Mouse (Mus musculus) lung, postnatal 0 days (tissue): ENCODE data around the gene Wdfy2. TPM values are rescaled to one million over a fixed set of nuclear protein-coding genes. Genes with fewer than 3 reads are reported as not detected.

Source experiments
- ATAC-seq: fragments of 200-750 bp; cut with Nextera tagmentation; 2 replicates; pipeline ENCODE4 v1.8.0; 2017; ENCODE audit warnings: moderate library complexity
- DNase-seq: peaks from one replicate; pipeline ENCODE4 v3.0.0-alpha.2; 2016; ENCODE audit warnings: low spot score
- H3K27ac ChIP-seq: fragments of 300-500 bp; sonication (generic); 2 replicates; pipeline ENCODE4 v1.5.1; 2014; ENCODE audit warnings: antibody characterized with exemption, mild to moderate bottlenecking, low read length, mixed read lengths
- H3K27me3 ChIP-seq: fragments of 300-500 bp; sonication (generic); replicated peaks from 2 replicates; pipeline ENCODE4 v1.6.1; 2014; ENCODE audit warnings: low read length, mixed read lengths; ENCODE audit not compliant: insufficient read depth
- H3K36me3 ChIP-seq: fragments of 300-500 bp; sonication (generic); 2 replicates; pipeline ENCODE4 v1.6.1; 2014; ENCODE audit warnings: low read length, mixed read lengths; ENCODE audit not compliant: insufficient read depth
- H3K4me1 ChIP-seq: fragments of 300-500 bp; sonication (generic); 2 replicates; pipeline ENCODE4 v1.6.1; 2014; ENCODE audit warnings: antibody characterized with exemption, low read depth, low read length, mixed read lengths; ENCODE audit not compliant: insufficient read depth
- H3K4me2 ChIP-seq: fragments of 300-500 bp; sonication (generic); replicated peaks from 2 replicates; pipeline ENCODE4 v1.6.1; 2014; ENCODE audit warnings: low read depth, mild to moderate bottlenecking, low read length, moderate library complexity, mixed read lengths
- H3K4me3 ChIP-seq: fragments of 300-500 bp; sonication (generic); 2 replicates; pipeline ENCODE4 v1.5.1; 2014; ENCODE audit warnings: low read depth, low read length
- H3K9ac ChIP-seq: fragments of 300-500 bp; sonication (generic); replicated peaks from 2 replicates; pipeline ENCODE4 v1.6.1; 2014; ENCODE audit warnings: low read depth, mild to moderate bottlenecking
- H3K9me3 ChIP-seq: fragments of 300-500 bp; sonication (generic); 2 replicates; pipeline ENCODE4 v1.6.1; 2016; ENCODE audit warnings: low read length, mixed read lengths
- CTCF ChIP-seq: IDR thresholded peaks from 2 replicates; pipeline ENCODE4 v1.5.1; 2016; ENCODE audit warnings: antibody characterized with exemption, mild to moderate bottlenecking
- EP300 ChIP-seq: IDR thresholded peaks from 2 replicates; pipeline ENCODE4 v1.6.1; 2016; ENCODE audit warnings: antibody characterized with exemption, mild to moderate bottlenecking, control low read depth
- WGBS: fragments of 180-500 bp; shearing (Covaris S2); extraction: QIAGEN DNeasy Blood & Tissue Kit; methylation state at CpG from one replicate; pipeline ENCODE4 v1.1.7; 2014; 5-methylcytosine and 5-hydroxymethylcytosine counted together
- polyA plus RNA-seq: library from polyadenylated mRNA; unstranded; fragments of >200 nt; fragmentation: Nextera tagmentation; extraction: Ambion mirVana; gene quantifications from 2 replicates; pipeline ENCODE4 v1.2.1, GENCODE M21; 2015

Wdfy2 gene
- polyA plus RNA-seq, 1 experiment from 2014 or later: 3.5 TPM

DNA sequence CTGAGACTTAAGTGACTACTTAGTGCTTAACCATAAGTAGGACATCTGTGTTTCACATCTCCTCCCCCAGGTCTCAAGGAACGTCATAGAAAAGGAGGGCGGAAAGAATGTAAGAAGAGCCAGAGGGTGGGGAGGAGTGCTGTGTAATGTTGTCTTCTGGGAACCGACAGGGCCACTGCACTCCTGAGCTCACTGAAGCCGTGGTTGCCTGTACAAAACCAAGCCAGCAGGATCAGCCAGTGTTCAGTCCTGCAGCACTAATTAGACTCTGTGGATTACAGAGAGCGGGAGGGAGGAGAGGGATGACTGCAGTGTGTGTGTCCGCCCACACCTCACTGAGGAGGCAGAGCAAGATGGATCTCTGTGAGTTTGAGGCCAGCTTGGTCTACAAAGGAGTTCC is 13.5 kb downstream of the Wdfy2 start:
- WGBS: 62% methylated on average over 6 of the region's 6 CpGs
- no peak overlapping the region for H3K4me3 ChIP-seq

DNA sequence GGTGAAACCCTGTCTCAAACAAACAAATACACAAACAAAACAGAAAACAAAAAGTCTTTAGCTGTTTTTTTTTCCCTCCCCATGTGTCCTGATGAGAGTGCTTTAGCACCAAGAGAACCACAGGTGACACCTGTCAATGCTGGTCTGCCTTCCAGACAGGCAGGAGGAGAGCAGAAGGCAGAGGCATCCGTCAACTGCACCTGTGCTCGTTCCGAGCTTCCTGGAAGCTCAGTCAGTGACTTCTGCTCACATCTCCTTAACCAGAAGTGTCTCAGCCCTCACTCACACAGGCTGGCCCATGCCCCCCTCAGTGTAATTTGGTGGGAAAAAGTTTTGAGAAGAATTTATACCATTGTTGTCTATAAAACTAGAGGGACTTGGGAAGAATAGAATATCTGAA is 15.4 kb downstream of the Wdfy2 start:
- H3K9ac ChIP-seq: no peak overlapping the region
- WGBS: 58% methylated on average over 3 of the region's 3 CpGs
- H3K4me1 ChIP-seq: 0 out of 2 replicates have a peak, but pooled peaks cover 3% of the 10 kb centered on the region
- DNase-seq (no peak), ATAC-seq (no peak)
- H3K4me3 ChIP-seq: no peak overlapping the region
- H3K4me2 ChIP-seq: no peak overlapping the region
- H3K36me3 ChIP-seq: no peaks in the 10 kb centered on the region
- no peak overlapping the region for H3K27ac ChIP-seq
- no peaks in the 10 kb centered on the region for H3K9me3 ChIP-seq
- TF ChIP-seq EP300 (no peak), CTCF (no peak)
- no peaks in the 10 kb centered on the region for H3K27me3 ChIP-seq

More for the DNA sequence above, 13.5 kb downstream of the Wdfy2 start:
- no peaks in the 10 kb centered on the region for H3K9me3 ChIP-seq
- peaks cover 3% of the 10 kb centered on the region; the same call in 1 of the 2 replicates for H3K4me1 ChIP-seq
- no peak for DNase-seq
- no peaks in the 10 kb centered on the region for H3K36me3 ChIP-seq
- H3K27ac ChIP-seq: no peak overlapping the region
- no peak overlapping the region for H3K9ac ChIP-seq
- no peak for TF ChIP-seq EP300
- no peak for TF ChIP-seq CTCF
- ATAC-seq: no peak
- no peak overlapping the region for H3K4me2 ChIP-seq
- H3K27me3 ChIP-seq: no peaks in the 10 kb centered on the region

DNA sequence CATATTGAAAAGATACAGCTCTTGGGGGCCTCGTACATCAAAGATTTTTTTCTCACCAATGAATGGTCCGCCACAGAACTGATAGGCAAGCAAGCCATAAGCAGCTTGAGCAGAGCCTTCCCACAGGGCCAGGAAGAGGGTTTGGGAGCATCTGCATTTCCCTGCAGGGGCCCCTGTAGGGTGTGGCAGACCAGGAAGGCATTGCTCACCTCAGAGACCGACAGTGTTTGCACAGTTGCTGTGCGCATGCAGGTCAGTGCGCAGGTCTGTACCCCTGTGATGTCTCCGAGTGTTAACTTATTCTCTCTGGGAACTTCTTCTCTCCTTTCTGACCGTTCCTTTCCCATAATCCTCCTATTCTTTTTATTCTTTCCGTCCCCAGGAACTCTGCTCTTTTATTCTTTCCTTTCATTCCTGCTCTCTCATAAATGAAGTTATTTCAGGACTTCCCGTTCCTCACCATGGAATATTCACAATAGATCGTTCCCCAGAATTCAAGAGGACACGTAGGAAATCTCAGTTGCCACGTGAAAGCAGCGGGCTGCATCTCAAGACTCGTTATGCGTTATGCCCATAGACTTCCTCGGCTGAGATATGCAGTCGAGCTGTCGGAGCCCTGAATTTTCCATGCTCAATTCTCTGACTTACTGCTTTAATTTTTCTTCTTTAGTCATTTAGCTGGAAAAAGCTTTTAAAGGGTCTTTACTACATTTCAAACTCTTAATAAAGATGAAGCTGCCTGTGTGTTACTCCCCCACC is 17.8 kb downstream of the Wdfy2 start:
- Histone ChIP-seq H3K27me3 (no peaks in the 10 kb centered on the region), H3K9me3 (no peaks in the 10 kb centered on the region), H3K4me3 (no peak overlapping the region), H3K27ac (no peak overlapping the region), H3K4me2 (no peak overlapping the region), H3K4me1 (0 out of 2 replicates have a peak, but pooled peaks cover 3% of the 10 kb centered on the region), H3K36me3 (no peaks in the 10 kb centered on the region), H3K9ac (no peak overlapping the region)
- WGBS: 67% methylated on average over 18 of the region's 18 CpGs
- no peak for ATAC-seq
- no peak for DNase-seq
- TF ChIP-seq EP300 (no peak), CTCF (no peak)

DNA sequence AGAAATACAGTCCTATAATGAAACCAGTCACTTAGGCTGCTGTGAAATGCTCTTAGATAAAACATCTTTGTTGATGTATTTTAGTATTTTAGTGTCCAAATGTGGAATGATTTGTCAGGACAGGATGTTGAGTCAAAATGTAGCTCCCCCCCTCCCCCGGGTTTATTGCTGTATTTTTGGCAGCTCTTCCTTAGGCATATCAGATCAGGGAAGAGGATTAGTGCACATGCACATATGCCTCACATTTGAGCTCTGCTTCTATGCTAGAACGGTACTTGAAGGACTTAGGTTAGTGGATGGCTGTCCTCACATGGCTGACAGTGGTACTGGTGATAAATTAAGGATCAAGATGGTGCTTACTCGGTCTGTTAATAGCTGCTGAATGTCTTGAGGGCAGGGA is 18.4 kb downstream of the Wdfy2 start:
- no peaks in the 10 kb centered on the region for H3K27me3 ChIP-seq
- 51% methylated on average over 3 of the region's 3 CpGs for WGBS
- no peaks in the 10 kb centered on the region for H3K36me3 ChIP-seq
- no peak overlapping the region for H3K4me2 ChIP-seq
- no peaks in the 10 kb centered on the region for H3K9me3 ChIP-seq
- TF ChIP-seq EP300: no peak
- TF ChIP-seq CTCF: no peak
- H3K4me1 ChIP-seq: 0 out of 2 replicates have a peak, but pooled peaks cover 3% of the 10 kb centered on the region
- H3K4me3 ChIP-seq: no peak overlapping the region
- no peak overlapping the region for H3K27ac ChIP-seq
- no peak for ATAC-seq
- no peak overlapping the region for H3K9ac ChIP-seq
- DNase-seq: no peak

DNA sequence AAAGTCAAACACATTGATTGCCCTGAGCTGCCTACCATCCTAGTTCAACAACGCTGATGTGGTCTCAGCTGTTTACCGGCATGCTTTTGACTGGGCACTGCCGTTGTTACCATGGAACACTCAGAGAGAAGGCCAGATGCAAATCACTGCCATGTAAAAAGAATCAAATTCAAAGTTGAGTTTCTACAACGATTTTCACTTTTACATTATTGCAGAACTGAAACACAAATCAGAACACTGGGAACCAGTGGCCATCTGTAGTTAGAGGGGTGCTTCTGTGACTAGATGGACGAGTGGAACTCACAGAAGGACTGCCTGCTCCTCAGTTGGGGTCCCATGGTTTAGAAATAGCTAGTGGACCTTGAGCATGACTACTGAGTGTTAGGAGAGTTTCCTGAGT is 19.0 kb downstream of the Wdfy2 start:
- no peaks in the 10 kb centered on the region for H3K36me3 ChIP-seq
- DNase-seq (no peak), ATAC-seq (no peak)
- H3K4me1 ChIP-seq: 0 out of 2 replicates have a peak, but pooled peaks cover 3% of the 10 kb centered on the region
- WGBS: 86% methylated on average over 5 of the region's 5 CpGs
- H3K4me2 ChIP-seq: no peak overlapping the region
- H3K9me3 ChIP-seq: no peaks in the 10 kb centered on the region; the same call in 1 of the 2 replicates
- no peak overlapping the region for H3K27ac ChIP-seq
- no peaks in the 10 kb centered on the region for H3K27me3 ChIP-seq
- H3K4me3 ChIP-seq: no peak overlapping the region
- TF ChIP-seq EP300: no peak
- H3K9ac ChIP-seq: no peak overlapping the region

- H3K27me3 ChIP-seq: no peaks in the 10 kb centered on the region
- no peaks in the 10 kb centered on the region; the same call in 1 of the 2 replicates for H3K9me3 ChIP-seq
- no peak for DNase-seq
- H3K27ac ChIP-seq: no peak overlapping the region
- 0 out of 2 replicates have a peak, but pooled peaks cover 3% of the 10 kb centered on the region for H3K4me1 ChIP-seq
- no peak for TF ChIP-seq CTCF
- TF ChIP-seq EP300: no peak
- WGBS: 83% methylated on average over 4 of the region's 4 CpGs
- no peak overlapping the region for H3K4me2 ChIP-seq
- ATAC-seq: no peak
- no peak overlapping the region for H3K4me3 ChIP-seq
- H3K9ac ChIP-seq: no peak overlapping the region
- no peaks in the 10 kb centered on the region for H3K36me3 ChIP-seq
These were observed 20.4 kb downstream of the Wdfy2 start for GRCm38 (mm10) chr14:62857879-62858278.
